Mouse (Mus musculus) small intestine, adult 2 months (tissue): ENCODE measurements around the gene Gramd1b.

ENCODE experiments used
- CTCF ChIP-seq: fragments of 200-500 bp; IDR thresholded peaks from 2 replicates; pipeline ENCODE4 v1.5.1; 2012; ENCODE audit warnings: low read depth, mild to moderate bottlenecking, control low read depth, inconsistent platforms, low read length, moderate library complexity, mixed read lengths; ENCODE audit not compliant: insufficient replicate concordance, insufficient read length; ENCODE audit errors: extremely low read depth
- POLR2A ChIP-seq: fragments of 200-500 bp; IDR thresholded peaks from 2 replicates; pipeline ENCODE4 v1.6.1; 2012; ENCODE audit warnings: low read depth, mild to moderate bottlenecking, control low read depth, inconsistent platforms, low read length, moderate library complexity

DNA sequence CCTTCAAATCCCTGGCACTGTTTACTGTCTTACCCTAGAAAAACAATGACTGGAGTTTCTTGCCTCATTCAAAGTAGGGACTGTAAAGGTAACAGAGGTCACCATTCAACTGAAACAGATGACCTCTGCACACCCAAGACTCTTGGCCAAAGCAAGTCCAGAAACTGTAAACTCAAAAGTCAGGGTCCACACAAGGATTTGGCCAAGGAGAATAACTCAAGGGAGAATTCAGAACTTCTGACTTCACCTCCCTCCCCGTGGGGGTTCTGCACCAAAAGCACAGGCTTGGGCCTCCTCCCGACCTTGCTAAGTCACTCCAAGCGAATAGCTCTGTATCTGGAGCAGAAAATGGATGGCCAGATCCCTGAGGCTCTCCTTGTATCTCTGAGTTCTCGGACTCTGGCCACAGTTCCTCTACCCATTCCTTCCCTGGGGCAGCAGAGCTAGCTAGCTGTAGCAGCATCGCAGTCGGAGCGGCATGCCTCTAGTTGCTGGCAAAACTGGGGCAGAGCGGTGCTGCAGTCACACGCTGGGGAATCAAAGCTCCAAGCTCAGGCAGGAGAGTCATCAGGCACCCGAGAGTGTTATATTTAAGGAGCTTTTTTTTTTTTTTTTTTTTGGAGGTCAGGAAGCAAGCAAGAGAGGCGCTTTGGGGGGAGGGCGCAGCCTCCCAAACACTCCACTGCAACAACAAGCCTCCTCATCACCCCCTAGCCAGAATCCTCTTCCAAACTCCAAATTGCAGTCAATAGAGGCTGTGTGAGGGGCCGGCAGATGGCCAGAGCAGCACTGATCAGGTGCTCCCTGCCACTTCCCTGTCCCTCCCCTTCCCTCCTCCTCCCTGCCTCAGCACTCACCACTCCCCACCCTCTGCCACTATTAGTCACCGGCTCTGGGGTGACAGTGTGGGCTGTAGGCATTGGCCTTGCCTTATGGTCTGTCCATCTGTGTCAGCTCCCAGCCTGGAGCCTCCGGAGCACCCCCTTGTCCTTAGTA, 149.5 kb downstream of the Gramd1b start:
- TF ChIP-seq CTCF (no peak), POLR2A (no peak)
